Mouse (Mus musculus): ENCODE measurements at regions not wholly inside any gene's neighbourhood (a gene's known extent, or its start where the extent isn't known, plus 50 kb on each side); places are given as distances from the start of the nearest gene placed in this dataset.

GRCm38 (mm10) chr11:63510611-63511010, 381.8 kb downstream of the Pmp22 start:
- Histone ChIP-seq H3ac (ENCODE audit: control insufficient read depth, insufficient read length) (no peak overlapping the region), H3K36me3 (ENCODE audit: control insufficient read depth, insufficient read depth) (no peaks in the 10 kb centered on the region), H3K79me2 (ENCODE audit: control insufficient read depth, insufficient read depth) (no peaks in the 10 kb centered on the region), H3K4me2 (ENCODE audit: low read depth) (no peak overlapping the region), H3K4me3 (no peak overlapping the region), H3K27me3 (ENCODE audit: control insufficient read depth, insufficient read depth, insufficient read length) (no peaks in the 10 kb centered on the region)
- no peak for TF ChIP-seq TCF3 (IDR thresholded peaks at IDR 0.05; ENCODE audit: insufficient read length, low read depth)
- TF ChIP-seq MYOD1 (IDR thresholded peaks at IDR 0.05; ENCODE audit: control insufficient read depth in 1 of 3, insufficient read length in 2 of 3, low read depth in 2 of 3): no peak
- TF ChIP-seq SRF (IDR thresholded peaks at IDR 0.05; ENCODE audit: control insufficient read depth, insufficient read length, low read depth): no peak
- no peak for TF ChIP-seq TCF12 (IDR thresholded peaks at IDR 0.05; ENCODE audit: insufficient read depth, poor library complexity, severe bottlenecking)
- TF ChIP-seq E2F4 (IDR thresholded peaks at IDR 0.05; ENCODE audit: insufficient read depth): no peak
- no peak for TF ChIP-seq USF1 (IDR thresholded peaks at IDR 0.05; ENCODE audit: low read depth)
- no peak for TF ChIP-seq POLR2AphosphoS2 (IDR thresholded peaks at IDR 0.05; ENCODE audit: insufficient read length, low read depth)
- no peak for TF ChIP-seq REST (IDR thresholded peaks at IDR 0.05; ENCODE audit: insufficient read depth, insufficient read length)
- TF ChIP-seq MYOG (IDR thresholded peaks at IDR 0.05; ENCODE audit: control insufficient read depth in 1 of 3, insufficient read depth in 1 of 3, insufficient read length in 2 of 3, low read depth in 2 of 3): no peak
- TF ChIP-seq MAX (IDR thresholded peaks at IDR 0.05; ENCODE audit: low read depth): no peak
- no peak for TF ChIP-seq POLR2A (IDR thresholded peaks at IDR 0.05; ENCODE audit: insufficient read length, low read depth)
- no peak for TF ChIP-seq CEBPB (IDR thresholded peaks at IDR 0.05; ENCODE audit: insufficient read depth, poor library complexity, severe bottlenecking)

DNA sequence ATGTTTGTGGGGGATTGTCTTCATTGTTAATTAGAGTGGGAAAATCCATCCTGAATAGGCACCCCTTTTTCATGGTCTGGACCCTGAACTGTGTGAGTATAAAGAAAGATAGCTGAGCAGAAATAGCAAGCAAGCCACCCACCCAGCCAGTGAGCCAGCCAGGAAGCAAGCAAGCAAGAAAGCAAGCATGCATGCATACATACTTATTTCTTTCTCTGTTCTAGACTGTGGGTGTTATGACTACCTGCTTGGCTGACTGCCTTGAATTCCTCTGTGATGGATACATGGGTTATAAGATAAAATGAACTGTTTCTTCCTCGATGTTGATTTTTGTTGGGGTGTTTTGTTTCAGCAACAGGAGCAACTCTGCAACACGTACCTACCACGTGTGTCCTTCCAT, 385.8 kb downstream of the Pmp22 start:
- no peaks in the 10 kb centered on the region for H3K27me3 ChIP-seq (ENCODE audit: control insufficient read depth, insufficient read depth, insufficient read length)
- H3K4me2 ChIP-seq (ENCODE audit: low read depth): no peak overlapping the region
- TF ChIP-seq MAX (IDR thresholded peaks at IDR 0.05; ENCODE audit: low read depth) (no peak), USF1 (IDR thresholded peaks at IDR 0.05; ENCODE audit: low read depth) (no peak), POLR2A (IDR thresholded peaks at IDR 0.05; ENCODE audit: insufficient read length, low read depth) (no peak), MYOG (IDR thresholded peaks at IDR 0.05; ENCODE audit: control insufficient read depth in 1 of 3, insufficient read depth in 1 of 3, insufficient read length in 2 of 3, low read depth in 2 of 3) (no peak), CEBPB (IDR thresholded peaks at IDR 0.05; ENCODE audit: insufficient read depth, poor library complexity, severe bottlenecking) (no peak), REST (IDR thresholded peaks at IDR 0.05; ENCODE audit: insufficient read depth, insufficient read length) (no peak), TCF12 (IDR thresholded peaks at IDR 0.05; ENCODE audit: insufficient read depth, poor library complexity, severe bottlenecking) (no peak), POLR2AphosphoS2 (IDR thresholded peaks at IDR 0.05; ENCODE audit: insufficient read length, low read depth) (no peak), E2F4 (IDR thresholded peaks at IDR 0.05; ENCODE audit: insufficient read depth) (no peak)
- H3ac ChIP-seq (ENCODE audit: control insufficient read depth, insufficient read length): no peak overlapping the region
- no peaks in the 10 kb centered on the region for H3K36me3 ChIP-seq (ENCODE audit: control insufficient read depth, insufficient read depth)
- no peaks in the 10 kb centered on the region for H3K79me2 ChIP-seq (ENCODE audit: control insufficient read depth, insufficient read depth)
- no peak overlapping the region for H3K4me3 ChIP-seq

GRCm38 (mm10) chr11:63518847-63519246, 390.1 kb downstream of the Pmp22 start:
- H3K79me2 ChIP-seq (ENCODE audit: control insufficient read depth, insufficient read depth): no peaks in the 10 kb centered on the region
- H3K4me2 ChIP-seq (ENCODE audit: low read depth): no peak overlapping the region
- H3K27me3 ChIP-seq (ENCODE audit: control insufficient read depth, insufficient read depth, insufficient read length): no peaks in the 10 kb centered on the region
- no peak overlapping the region for H3K4me3 ChIP-seq
- H3ac ChIP-seq (ENCODE audit: control insufficient read depth, insufficient read length): no peak overlapping the region
- TF ChIP-seq MAX (IDR thresholded peaks at IDR 0.05; ENCODE audit: low read depth): no peak
- no peak for TF ChIP-seq TCF3 (IDR thresholded peaks at IDR 0.05; ENCODE audit: insufficient read length, low read depth)
- no peak for TF ChIP-seq TCF12 (IDR thresholded peaks at IDR 0.05; ENCODE audit: insufficient read depth, poor library complexity, severe bottlenecking)
- no peak for TF ChIP-seq MYOD1 (IDR thresholded peaks at IDR 0.05; ENCODE audit: control insufficient read depth in 1 of 3, insufficient read length in 2 of 3, low read depth in 2 of 3)
- TF ChIP-seq E2F4 (IDR thresholded peaks at IDR 0.05; ENCODE audit: insufficient read depth): no peak
- no peak for TF ChIP-seq POLR2A (IDR thresholded peaks at IDR 0.05; ENCODE audit: insufficient read length, low read depth)
- TF ChIP-seq SRF (IDR thresholded peaks at IDR 0.05; ENCODE audit: control insufficient read depth, insufficient read length, low read depth): no peak
- no peak for TF ChIP-seq POLR2AphosphoS2 (IDR thresholded peaks at IDR 0.05; ENCODE audit: insufficient read length, low read depth)
- TF ChIP-seq REST (IDR thresholded peaks at IDR 0.05; ENCODE audit: insufficient read depth, insufficient read length): no peak
- TF ChIP-seq USF1 (IDR thresholded peaks at IDR 0.05; ENCODE audit: low read depth): no peak
- TF ChIP-seq MYOG (IDR thresholded peaks at IDR 0.05; ENCODE audit: control insufficient read depth in 1 of 3, insufficient read depth in 1 of 3, insufficient read length in 2 of 3, low read depth in 2 of 3): no peak
- no peak for TF ChIP-seq CEBPB (IDR thresholded peaks at IDR 0.05; ENCODE audit: insufficient read depth, poor library complexity, severe bottlenecking)
- no peaks in the 10 kb centered on the region for H3K36me3 ChIP-seq (ENCODE audit: control insufficient read depth, insufficient read depth)

GRCm38 (mm10) chr11:63524254-63524653, 395.5 kb downstream of the Pmp22 start:
- Histone ChIP-seq H3K36me3 (ENCODE audit: control insufficient read depth, insufficient read depth) (no peaks in the 10 kb centered on the region), H3K79me2 (ENCODE audit: control insufficient read depth, insufficient read depth) (no peaks in the 10 kb centered on the region), H3ac (ENCODE audit: control insufficient read depth, insufficient read length) (no peak overlapping the region), H3K4me2 (ENCODE audit: low read depth) (no peak overlapping the region), H3K27me3 (ENCODE audit: control insufficient read depth, insufficient read depth, insufficient read length) (no peaks in the 10 kb centered on the region), H3K4me3 (no peak overlapping the region)
- TF ChIP-seq TCF3 (IDR thresholded peaks at IDR 0.05; ENCODE audit: insufficient read length, low read depth): no peak
- TF ChIP-seq POLR2A (IDR thresholded peaks at IDR 0.05; ENCODE audit: insufficient read length, low read depth): no peak
- no peak for TF ChIP-seq MAX (IDR thresholded peaks at IDR 0.05; ENCODE audit: low read depth)
- TF ChIP-seq REST (IDR thresholded peaks at IDR 0.05; ENCODE audit: insufficient read depth, insufficient read length): no peak
- TF ChIP-seq MYOG (IDR thresholded peaks at IDR 0.05; ENCODE audit: control insufficient read depth in 1 of 3, insufficient read depth in 1 of 3, insufficient read length in 2 of 3, low read depth in 2 of 3): no peak
- TF ChIP-seq E2F4 (IDR thresholded peaks at IDR 0.05; ENCODE audit: insufficient read depth): no peak
- no peak for TF ChIP-seq MYOD1 (IDR thresholded peaks at IDR 0.05; ENCODE audit: control insufficient read depth in 1 of 3, insufficient read length in 2 of 3, low read depth in 2 of 3)
- no peak for TF ChIP-seq TCF12 (IDR thresholded peaks at IDR 0.05; ENCODE audit: insufficient read depth, poor library complexity, severe bottlenecking)
- TF ChIP-seq POLR2AphosphoS2 (IDR thresholded peaks at IDR 0.05; ENCODE audit: insufficient read length, low read depth): no peak
- no peak for TF ChIP-seq SRF (IDR thresholded peaks at IDR 0.05; ENCODE audit: control insufficient read depth, insufficient read length, low read depth)
- TF ChIP-seq USF1 (IDR thresholded peaks at IDR 0.05; ENCODE audit: low read depth): no peak
- no peak for TF ChIP-seq CEBPB (IDR thresholded peaks at IDR 0.05; ENCODE audit: insufficient read depth, poor library complexity, severe bottlenecking)

All from myocyte (in vitro differentiated cells).